Mouse (Mus musculus) ES-Bruce4 (cell line): Measurements from ENCODE around the gene Cirbp.

ENCODE experiments used
- CTCF ChIP-seq: IDR thresholded peaks from one replicate; pipeline ENCODE4 v1.8.1; 2011; ENCODE audit warnings: low read depth, low read length
- EP300 ChIP-seq: IDR thresholded peaks from 2 replicates; pipeline ENCODE4 v1.6.1; 2011; ENCODE audit warnings: low read depth, low read length; ENCODE audit not compliant: insufficient read depth
- POLR2A ChIP-seq: IDR thresholded peaks from one replicate; pipeline ENCODE4 v1.8.1; 2011; ENCODE audit warnings: low read length; ENCODE audit not compliant: insufficient read depth

GRCm38 (mm10) chr10:80141786-80142529, 23.8 kb upstream of the Cirbp start:
- TF ChIP-seq CTCF, result no peak
- TF ChIP-seq POLR2A, result peak; percentile 32
- TF ChIP-seq EP300, result 0 out of 2 replicates have a peak, but pooled peaks have one; percentile 2
